Mouse (Mus musculus) kidney, postnatal 0 days (tissue): ENCODE data around the gene Mttp. TPM values are rescaled to one million over a fixed set of nuclear protein-coding genes. Genes with fewer than 3 reads are reported as not detected.

Experiments used
- ATAC-seq: fragments of 200-750 bp; cut with Nextera tagmentation; replicated peaks from 2 replicates; pipeline ENCODE4 v1.8.0; 2017; ENCODE audit warnings: low read depth, moderate number of reproducible peaks, moderate TSS enrichment, moderate library complexity; ENCODE audit not compliant: low FRiP score
- DNase-seq: peaks from one replicate; pipeline ENCODE4 v3.0.0-alpha.2; 2016; ENCODE audit warnings: low spot score
- H3K27ac ChIP-seq: fragments of 300-500 bp; sonication (generic); 2 replicates; pipeline ENCODE4 v1.5.1; 2014; ENCODE audit warnings: mild to moderate bottlenecking
- H3K27me3 ChIP-seq: fragments of 300-500 bp; sonication (generic); 2 replicates; pipeline ENCODE4 v1.6.1; 2014; ENCODE audit warnings: low read length, mixed read lengths; ENCODE audit not compliant: insufficient read depth
- H3K36me3 ChIP-seq: fragments of 300-500 bp; sonication (generic); 2 replicates; pipeline ENCODE4 v1.6.1; 2014; ENCODE audit warnings: low read length, mixed read lengths; ENCODE audit not compliant: insufficient read depth
- H3K4me1 ChIP-seq: fragments of 300-500 bp; sonication (generic); replicated peaks from 2 replicates; pipeline ENCODE4 v1.6.1; 2014; ENCODE audit warnings: antibody characterized with exemption, low read length, mixed read lengths; ENCODE audit not compliant: insufficient read depth
- H3K4me2 ChIP-seq: fragments of 300-500 bp; sonication (generic); 2 replicates; pipeline ENCODE4 v1.6.1; 2014; ENCODE audit warnings: mild to moderate bottlenecking, low read length, moderate library complexity, mixed read lengths
- H3K4me3 ChIP-seq: fragments of 300-500 bp; sonication (generic); replicated peaks from 2 replicates; pipeline ENCODE4 v1.5.1; 2014; ENCODE audit warnings: low read depth, low read length
- H3K9ac ChIP-seq: fragments of 300-500 bp; sonication (generic); 2 replicates; pipeline ENCODE4 v1.6.1; 2014; ENCODE audit warnings: low read depth, low read length
- H3K9me3 ChIP-seq: fragments of 300-500 bp; sonication (generic); replicated peaks from 2 replicates; pipeline ENCODE4 v1.6.1; 2016; ENCODE audit warnings: low read length, inconsistent platforms, mixed read lengths
- CTCF ChIP-seq: IDR thresholded peaks from 2 replicates; pipeline ENCODE4 v1.5.1; 2016; ENCODE audit warnings: antibody characterized with exemption, low read depth, mild to moderate bottlenecking, moderate library complexity
- WGBS: fragments of 180-500 bp; shearing (Covaris S2); extraction: QIAGEN DNeasy Blood & Tissue Kit; methylation state at CpG from one replicate; pipeline ENCODE4 v1.1.7; 2014; 5-methylcytosine and 5-hydroxymethylcytosine counted together
- polyA plus RNA-seq: library from polyadenylated mRNA; unstranded; fragments of >200 nt; fragmentation: Nextera tagmentation; extraction: Ambion mirVana; gene quantifications from 2 replicates; pipeline ENCODE4 v1.2.1, GENCODE M21; 2015

The Mttp gene
- polyA plus RNA-seq, 1 experiment from 2014 or later = 6.9 TPM

DNA sequence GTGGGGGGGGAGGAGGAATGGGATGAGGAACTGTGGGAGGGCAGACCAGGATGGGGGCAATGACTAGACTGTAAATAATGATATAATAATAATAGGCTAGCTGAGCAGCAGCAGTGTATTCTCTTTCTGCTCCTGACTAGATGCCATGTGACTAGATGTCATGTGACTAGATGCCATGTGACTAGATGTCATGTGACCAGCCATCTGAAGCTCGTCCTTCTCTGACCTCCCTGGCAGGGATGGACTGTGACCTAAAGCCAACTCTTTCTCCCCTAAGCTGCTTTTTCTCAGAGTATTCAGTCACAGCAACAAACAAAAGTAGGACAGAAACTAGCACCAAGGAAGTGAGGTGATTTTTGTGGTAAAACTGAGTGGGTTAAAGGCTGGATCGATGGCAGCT lies 37.3 kb upstream of the Mttp start:
- Histone ChIP-seq H3K9ac (no peak overlapping the region), H3K4me1 (no peaks in the 10 kb centered on the region), H3K9me3 (no peaks in the 10 kb centered on the region), H3K4me3 (no peak overlapping the region), H3K36me3 (no peaks in the 10 kb centered on the region), H3K4me2 (no peak overlapping the region), H3K27ac (no peak overlapping the region), H3K27me3 (no peaks in the 10 kb centered on the region)
- DNase-seq (no peak), ATAC-seq (no peak)
- 77% methylated on average over 2 of the region's 2 CpGs for WGBS
- no peak for TF ChIP-seq CTCF

DNA sequence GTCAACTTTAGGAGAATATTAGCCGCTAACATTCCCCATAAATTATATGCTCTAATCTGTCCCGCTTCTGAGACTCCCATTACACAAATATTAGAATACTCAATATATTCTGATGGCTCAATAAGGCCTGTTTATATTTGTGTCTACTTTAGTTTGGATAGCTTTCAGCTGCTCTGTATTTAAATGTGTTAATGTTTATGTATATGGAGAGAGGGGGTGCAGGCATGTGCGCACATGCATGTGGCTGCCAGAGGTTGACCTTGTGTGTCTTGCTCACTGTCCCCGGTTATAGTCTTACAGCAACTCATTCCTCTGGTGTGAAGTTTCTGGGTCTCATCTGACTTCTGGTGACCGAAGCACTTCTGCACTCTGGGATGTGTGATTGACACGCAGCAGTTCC lies 30.8 kb upstream of the Mttp start:
- ATAC-seq = no peak
- H3K27ac ChIP-seq = no peak overlapping the region
- H3K9ac ChIP-seq = no peak overlapping the region
- no peak for TF ChIP-seq CTCF
- no peaks in the 10 kb centered on the region for H3K4me1 ChIP-seq
- peak; percentile 45 for DNase-seq
- no peaks in the 10 kb centered on the region for H3K36me3 ChIP-seq
- H3K4me3 ChIP-seq = no peak overlapping the region
- no peaks in the 10 kb centered on the region for H3K27me3 ChIP-seq
- no peaks in the 10 kb centered on the region for H3K9me3 ChIP-seq
- 46% methylated on average over 6 of the region's 6 CpGs for WGBS
- H3K4me2 ChIP-seq = no peak overlapping the region

DNA sequence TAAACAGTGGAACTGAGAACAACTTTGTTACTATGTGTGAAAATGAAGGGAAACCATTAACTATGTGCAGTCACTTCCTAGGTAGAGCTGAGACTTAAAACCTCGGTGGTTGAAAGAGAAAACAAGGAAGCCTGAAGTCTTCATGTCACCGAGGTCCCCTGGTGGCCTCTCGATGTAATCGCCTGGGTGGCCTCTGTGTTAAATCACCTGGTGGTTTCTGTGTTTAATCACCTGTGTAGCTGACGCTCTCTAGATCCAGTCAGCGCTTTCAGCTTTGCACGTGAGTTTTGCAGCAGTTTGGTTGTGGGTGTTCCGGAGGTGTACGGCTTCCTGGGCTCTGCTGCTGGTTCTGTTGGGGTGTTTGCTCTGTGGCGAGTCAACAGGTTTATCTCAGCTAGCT lies 28.5 kb upstream of the Mttp start:
- no peak overlapping the region for H3K27ac ChIP-seq
- no peak; the same call in 1 of the 2 replicates for TF ChIP-seq CTCF
- no peak overlapping the region for H3K4me3 ChIP-seq
- H3K4me1 ChIP-seq = no peaks in the 10 kb centered on the region
- no peaks in the 10 kb centered on the region for H3K9me3 ChIP-seq
- no peaks in the 10 kb centered on the region for H3K36me3 ChIP-seq
- WGBS = 72% methylated on average over 10 of the region's 10 CpGs
- H3K4me2 ChIP-seq = no peak overlapping the region
- H3K27me3 ChIP-seq = no peaks in the 10 kb centered on the region
- DNase-seq (no peak), ATAC-seq (no peak)
- no peak overlapping the region for H3K9ac ChIP-seq

DNA sequence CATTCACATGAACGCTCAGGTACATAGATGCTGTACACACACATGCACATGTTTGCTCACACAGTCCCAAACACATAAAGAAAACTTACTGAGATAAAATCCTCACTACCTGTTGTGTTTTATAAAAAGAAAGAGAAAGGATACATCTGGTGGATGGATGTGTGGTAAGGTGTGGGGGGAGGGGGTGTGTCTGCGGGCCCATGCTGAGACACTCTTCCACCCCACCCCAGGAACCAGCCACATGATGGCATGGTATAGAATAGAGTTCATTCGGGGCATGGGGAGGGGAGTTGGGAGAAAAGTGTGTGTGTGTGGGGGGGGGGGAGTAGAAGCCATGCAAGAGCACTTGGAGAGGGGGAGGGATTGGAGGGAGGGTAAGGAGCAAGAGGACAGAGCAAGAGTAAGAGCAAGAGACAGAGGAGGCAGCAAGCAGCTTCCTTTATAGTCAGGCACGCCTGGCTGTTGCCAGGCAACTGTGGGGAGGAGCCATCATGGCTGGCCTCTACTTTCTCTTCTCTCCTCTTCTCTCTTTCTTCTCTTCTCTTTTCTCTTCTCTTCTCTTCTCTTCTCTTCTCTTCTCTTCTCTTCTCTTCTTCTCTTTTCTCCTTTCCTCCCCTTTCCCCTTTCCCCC lies 17.9 kb upstream of the Mttp start:
- DNase-seq (no peak), ATAC-seq (no peak)
- H3K9ac ChIP-seq = no peak overlapping the region
- no peak for TF ChIP-seq CTCF
- H3K4me1 ChIP-seq = no peaks in the 10 kb centered on the region
- no peak overlapping the region for H3K4me3 ChIP-seq
- H3K36me3 ChIP-seq = no peaks in the 10 kb centered on the region
- H3K27me3 ChIP-seq = no peaks in the 10 kb centered on the region
- H3K4me2 ChIP-seq = no peak overlapping the region
- H3K27ac ChIP-seq = no peak overlapping the region
- 66% methylated on average over 4 of the region's 4 CpGs for WGBS
- H3K9me3 ChIP-seq = no peaks in the 10 kb centered on the region

DNA sequence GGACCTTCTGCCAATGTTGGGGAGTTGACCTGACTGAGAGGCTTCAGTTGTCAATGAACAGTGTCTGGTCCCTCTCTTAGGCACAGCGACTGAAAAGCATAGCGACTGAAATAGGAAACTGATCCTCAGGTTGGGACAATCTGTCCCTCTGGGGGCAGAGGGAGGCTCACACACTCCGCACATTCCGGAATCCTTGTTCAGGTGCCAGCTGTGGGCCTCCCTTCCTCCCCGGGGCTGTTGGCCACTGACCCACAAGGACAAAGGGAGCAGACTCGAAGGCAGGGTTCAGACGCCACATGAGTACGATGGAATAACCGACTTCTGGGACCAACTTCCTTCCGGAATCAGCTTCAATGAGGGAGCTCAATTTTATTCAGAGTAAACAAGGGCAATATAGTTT lies 16.9 kb upstream of the Mttp start:
- Histone ChIP-seq H3K27ac (no peak overlapping the region), H3K4me3 (no peak overlapping the region), H3K4me1 (no peaks in the 10 kb centered on the region), H3K4me2 (no peak overlapping the region), H3K9ac (no peak overlapping the region), H3K36me3 (no peaks in the 10 kb centered on the region), H3K9me3 (no peaks in the 10 kb centered on the region), H3K27me3 (no peaks in the 10 kb centered on the region)
- TF ChIP-seq CTCF = no peak
- DNase-seq = no peak
- no peak for ATAC-seq
- WGBS = 80% methylated on average over 10 of the region's 10 CpGs

DNA sequence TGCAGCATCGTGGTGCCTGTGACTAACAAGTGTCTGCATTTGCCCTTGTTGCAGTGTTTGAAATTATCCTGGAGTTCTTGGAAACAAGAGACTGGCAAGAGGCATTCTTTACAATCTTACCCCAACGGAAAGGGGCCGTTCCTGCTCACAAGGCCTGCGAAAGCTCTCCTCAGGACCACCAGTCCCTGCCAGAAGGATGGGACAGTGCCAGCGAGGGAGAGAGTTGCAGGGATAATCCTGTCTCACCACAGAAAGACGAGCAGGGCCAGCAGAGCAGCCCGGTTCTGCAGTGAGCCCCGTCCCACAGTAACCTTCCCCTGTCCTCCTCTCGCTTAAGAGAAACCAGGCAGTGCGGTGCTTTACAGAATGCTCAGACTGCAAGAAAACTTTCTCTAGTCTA lies 11.9 kb upstream of the Mttp start:
- H3K4me1 ChIP-seq = no peaks in the 10 kb centered on the region
- H3K27me3 ChIP-seq = no peaks in the 10 kb centered on the region
- H3K27ac ChIP-seq = no peak overlapping the region
- no peak for DNase-seq
- WGBS = 47% methylated on average over 10 of the region's 10 CpGs
- no peak overlapping the region for H3K4me2 ChIP-seq
- peaks cover 6% of the 10 kb centered on the region; the same call in 1 of the 2 replicates for H3K36me3 ChIP-seq
- H3K4me3 ChIP-seq = no peak overlapping the region
- no peak overlapping the region for H3K9ac ChIP-seq
- ATAC-seq = no peak
- H3K9me3 ChIP-seq = no peaks in the 10 kb centered on the region
- no peak for TF ChIP-seq CTCF

DNA sequence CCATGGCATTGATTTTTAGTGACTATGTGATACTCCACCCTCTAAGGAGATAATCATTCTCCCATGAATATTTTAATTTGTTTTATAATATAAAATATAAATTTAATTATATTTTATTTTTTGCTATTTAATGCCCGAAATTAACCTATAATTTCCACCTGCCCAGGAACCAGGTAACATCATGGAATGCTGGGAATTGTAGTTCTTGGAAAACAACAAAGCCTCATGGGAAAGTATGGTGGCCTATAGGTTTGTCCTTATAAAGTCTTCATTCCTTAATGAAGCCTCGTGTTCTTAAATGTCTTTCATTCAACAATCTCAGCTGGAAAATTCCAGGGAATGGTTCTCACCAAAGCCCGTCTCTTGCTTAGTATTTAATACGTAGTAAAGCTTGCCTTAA lies 10.3 kb upstream of the Mttp start:
- no peaks in the 10 kb centered on the region for H3K27me3 ChIP-seq
- no peaks in the 10 kb centered on the region for H3K9me3 ChIP-seq
- H3K9ac ChIP-seq = no peak overlapping the region
- 92% methylated on average over 4 of the region's 4 CpGs for WGBS
- H3K4me2 ChIP-seq = no peak overlapping the region
- no peak overlapping the region for H3K27ac ChIP-seq
- no peak overlapping the region for H3K4me3 ChIP-seq
- no peak for DNase-seq
- no peak for TF ChIP-seq CTCF
- no peak for ATAC-seq
- H3K4me1 ChIP-seq = no peaks in the 10 kb centered on the region
- peaks cover 8% of the 10 kb centered on the region; the same call in 1 of the 2 replicates for H3K36me3 ChIP-seq
